Mouse (Mus musculus) gastrocnemius, postnatal 25 days (tissue): ENCODE data around the gene Tnpo3. TPM values are rescaled to one million over a fixed set of nuclear protein-coding genes. Genes with fewer than 3 reads are reported as not detected.
A peak's percentile ranks its signal among the peaks of the same experiment; 100 is the strongest.

ENCODE experiments used
- DNase-seq: peaks from one replicate; pipeline ENCODE4 v3.0.0; 2022
- total RNA-seq, 2 experiments: library from RNA; stranded (reverse); gene quantifications; 1 replicate in 1 of 2; 2 replicates in 1 of 2; pipeline ENCODE4 v1.2.3; 2021

Tnpo3 gene
- total RNA-seq, 2 experiments from 2014 or later, result 28.5 to 30.8 TPM

GRCm38 (mm10) chr6:29527361-29528164 is 82.1 kb downstream of the Tnpo3 start:
- no peak for DNase-seq

GRCm38 (mm10) chr6:29526281-29527251 is 83.1 kb downstream of the Tnpo3 start, which contains the start of gene Irf5:
Irf5 (plus strand) TSS chr6:29526625.
- no peak for DNase-seq

- no peak for DNase-seq
Measured at GRCm38 (mm10) chr6:29525256-29525655, 84.4 kb downstream of the Tnpo3 start.

- DNase-seq, result no peak
Measured at GRCm38 (mm10) chr6:29524034-29524489, 85.6 kb downstream of the Tnpo3 start.

GRCm38 (mm10) chr6:29523301-29524033 is 86.2 kb downstream of the Tnpo3 start:
- DNase-seq, result no peak

DNA sequence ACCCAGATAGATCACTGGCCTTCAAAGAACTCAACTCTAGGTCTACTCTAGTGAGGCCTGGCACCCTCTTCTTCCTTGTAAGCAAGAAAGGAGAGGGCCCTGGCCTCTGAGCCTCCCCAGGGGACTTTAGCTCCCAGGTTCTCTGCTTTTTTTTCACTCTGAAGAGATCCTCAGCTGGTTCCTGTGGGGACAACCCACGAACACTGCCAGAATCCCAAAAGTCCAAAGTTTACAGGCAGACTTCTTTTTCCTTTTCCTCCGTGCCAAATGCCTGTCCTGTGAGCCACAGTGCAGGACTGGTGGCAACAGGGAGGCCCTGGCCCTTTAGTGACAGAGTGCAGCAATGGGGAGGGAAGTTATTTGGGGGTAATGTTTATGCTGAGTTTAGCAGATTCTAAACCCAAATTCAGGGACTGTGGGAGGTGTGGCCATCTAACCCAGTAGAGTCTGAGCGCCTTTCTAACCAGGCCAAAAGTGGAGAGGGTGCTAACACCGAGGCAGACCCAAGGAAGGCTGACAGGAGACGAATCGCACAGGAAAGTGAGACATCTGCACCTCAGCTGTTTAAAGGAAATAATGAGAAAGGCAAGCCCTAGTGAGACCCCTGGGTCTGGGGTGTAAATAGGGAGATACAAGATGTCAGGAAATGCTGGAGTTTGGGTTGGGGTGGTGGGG is 86.9 kb downstream of the Tnpo3 start:
- DNase-seq, result no peak

GRCm38 (mm10) chr6:29517139-29517538 is 92.5 kb downstream of the Tnpo3 start:
- peak; percentile 57 for DNase-seq

DNA sequence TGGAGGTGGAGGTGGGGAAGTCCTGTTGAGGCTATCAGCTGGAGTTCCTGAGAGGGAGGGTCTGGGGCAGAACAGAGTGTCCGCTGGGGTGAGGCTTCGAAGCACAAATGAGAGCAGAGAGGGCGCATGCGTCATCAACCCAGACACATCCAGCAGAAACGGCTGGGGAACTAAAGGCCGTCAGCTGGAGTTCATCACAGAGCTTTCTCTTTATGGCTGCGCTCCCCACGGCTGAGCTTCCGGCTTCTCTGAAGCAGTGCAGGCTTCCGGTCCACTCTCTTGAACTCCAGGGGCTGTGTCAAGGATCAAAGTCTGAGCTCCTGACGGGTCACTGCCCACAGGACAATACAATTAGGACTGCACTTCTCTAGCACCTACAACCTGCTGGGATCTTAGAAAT is 96.4 kb downstream of the Tnpo3 start:
- DNase-seq, result peak; percentile 29

GRCm38 (mm10) chr6:29509086-29509485 is 100.6 kb downstream of the Tnpo3 start:
- peak; percentile 70 for DNase-seq

GRCm38 (mm10) chr6:29507447-29508309 is 102.0 kb downstream of the Tnpo3 start, which contains the start of gene Kcp:
Kcp (minus strand) TSS chr6:29507952.
- no peak for DNase-seq

- DNase-seq, result no peak
Measured at GRCm38 (mm10) chr6:29506834-29507233, 102.9 kb downstream of the Tnpo3 start.

GRCm38 (mm10) chr6:29505493-29505892 is 104.2 kb downstream of the Tnpo3 start:
- no peak for DNase-seq

GRCm38 (mm10) chr6:29501599-29501998 is 108.1 kb downstream of the Tnpo3 start:
- DNase-seq, result no peak

DNA sequence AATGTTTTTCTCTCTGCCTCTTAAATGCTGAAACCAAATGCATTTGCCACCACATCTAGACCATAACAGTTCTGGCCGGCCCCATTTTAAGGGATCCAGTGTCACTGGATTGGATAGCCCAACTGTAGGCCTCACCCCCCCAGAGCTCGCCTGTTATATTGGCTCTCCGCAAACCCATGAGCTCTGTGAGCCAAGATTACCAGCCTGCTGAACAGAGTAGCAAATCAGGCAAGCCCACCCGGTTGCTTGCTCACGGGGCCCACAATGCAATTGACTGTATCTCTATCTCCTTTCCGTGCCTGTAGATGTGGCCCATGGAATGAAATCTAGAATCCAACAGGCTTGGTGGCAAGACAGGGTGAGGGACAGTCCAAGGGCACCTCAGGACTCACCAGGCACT is 108.9 kb downstream of the Tnpo3 start:
- DNase-seq, result no peak

DNA sequence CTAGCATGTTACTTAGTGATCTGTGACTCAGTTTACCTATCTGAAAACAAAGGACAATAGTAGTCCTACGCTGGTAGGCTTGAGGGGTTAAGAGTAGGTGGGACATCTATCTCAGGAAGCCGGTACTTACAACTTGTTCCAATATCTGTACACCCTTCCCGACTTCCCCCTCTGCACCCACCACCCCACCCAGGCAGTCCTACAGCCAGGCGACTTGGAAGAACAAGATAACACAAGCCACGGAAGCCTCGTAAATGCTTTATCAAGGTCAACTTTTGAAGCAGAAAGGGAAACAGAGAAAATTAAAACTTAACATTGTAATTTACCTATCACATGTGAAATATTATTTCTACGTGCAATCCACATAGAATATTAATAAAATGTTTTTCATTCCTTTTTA is 109.5 kb downstream of the Tnpo3 start:
- no peak for DNase-seq

DNA sequence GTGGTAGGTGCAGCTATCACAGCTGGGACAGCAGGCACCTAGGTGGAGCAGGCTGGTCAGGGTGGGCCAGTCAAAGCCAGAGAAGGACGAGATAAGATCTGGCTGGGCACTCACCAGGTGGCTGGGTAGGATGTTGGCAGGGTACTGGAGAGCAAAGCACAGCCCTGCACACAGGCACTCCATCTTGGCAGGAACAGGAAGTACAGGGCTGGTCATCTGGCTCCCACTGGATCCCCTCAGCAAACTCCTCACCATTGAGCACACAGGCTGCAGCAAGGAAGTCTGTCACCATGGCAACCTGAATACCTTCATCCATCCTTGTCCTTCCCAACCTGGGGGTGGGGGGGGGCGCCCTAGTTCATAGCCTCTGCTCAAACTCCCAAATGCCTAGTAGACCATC is 111.9 kb downstream of the Tnpo3 start:
- no peak for DNase-seq

DNA sequence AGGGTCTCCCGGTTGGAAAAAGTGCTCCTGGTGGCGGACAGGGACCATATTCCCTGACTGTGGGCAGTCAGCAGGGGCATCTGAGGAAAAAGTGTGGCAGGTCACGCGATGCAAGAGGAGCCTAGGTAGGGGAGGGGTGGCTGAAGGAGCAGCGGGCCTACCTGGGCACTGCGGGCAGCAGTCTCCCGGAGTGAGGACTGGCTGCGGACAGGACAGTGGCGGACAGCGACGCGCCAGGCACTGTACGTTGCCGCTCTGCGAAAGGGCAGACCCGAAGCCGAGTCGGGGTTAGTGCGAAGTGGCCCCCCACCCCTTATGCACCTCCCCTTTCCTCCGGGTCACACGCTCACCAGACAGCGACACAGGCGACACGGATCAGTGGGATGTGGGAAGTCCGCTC is 113.4 kb downstream of the Tnpo3 start:
- DNase-seq, result no peak

GRCm38 (mm10) chr6:29494101-29494500 is 115.6 kb downstream of the Tnpo3 start:
- no peak for DNase-seq
